Mouse (Mus musculus): ENCODE measurements around the gene Ints2. TPM values are rescaled to one million over a fixed set of nuclear protein-coding genes. Genes with fewer than 3 reads are reported as not detected.
"Not testable (repeated sequence)": the region's sequence is repeated elsewhere in the genome, so short reads cannot be mapped to it uniquely, and the experiment has no call there.

The Ints2 gene
- polyA plus RNA-seq, 1 experiment from 2014 or later, result 11.8 TPM

GRCm38 (mm10) chr11:86211803-86212202, 45.6 kb downstream of the Ints2 start:
- H3K36me3 ChIP-seq, result peaks cover 57% of the 10 kb centered on the region
- WGBS, result 82% methylated on average over 1 of the region's 1 CpGs

GRCm38 (mm10) chr11:86209123-86209522, 48.3 kb downstream of the Ints2 start:
- Histone ChIP-seq H3K9me3 (replicated peaks) (no peaks in the 10 kb centered on the region), H3K9ac (no peak overlapping the region), H3K27ac (no peak overlapping the region), H3K4me3 (no peak overlapping the region), H3K4me1 (replicated peaks) (no peaks in the 10 kb centered on the region), H3K36me3 (peaks cover 65% of the 10 kb centered on the region), H3K27me3 (no peaks in the 10 kb centered on the region), H3K4me2 (no peak overlapping the region)
- ATAC-seq (replicated peaks; ENCODE audit: insufficient number of reproducible peaks, insufficient read depth, low FRiP score, low read depth), result no peak
- 91% methylated on average over 2 of the region's 2 CpGs for WGBS

More at GRCm38 (mm10) chr11:86211803-86212202, 45.6 kb downstream of the Ints2 start:
- Histone ChIP-seq H3K27ac (no peak overlapping the region), H3K4me3 (no peak overlapping the region), H3K4me2 (no peak overlapping the region), H3K27me3 (no peaks in the 10 kb centered on the region), H3K9ac (no peak overlapping the region), H3K4me1 (replicated peaks) (no peaks in the 10 kb centered on the region), H3K9me3 (replicated peaks) (no peaks in the 10 kb centered on the region)
- no peak for ATAC-seq (replicated peaks; ENCODE audit: insufficient number of reproducible peaks, insufficient read depth, low FRiP score, low read depth)

GRCm38 (mm10) chr11:86205876-86206275, 51.5 kb downstream of the Ints2 start:
- no peak overlapping the region for H3K27ac ChIP-seq
- H3K4me2 ChIP-seq, result no peak overlapping the region
- no peaks in the 10 kb centered on the region for H3K9me3 ChIP-seq (replicated peaks)
- H3K27me3 ChIP-seq, result no peaks in the 10 kb centered on the region
- H3K36me3 ChIP-seq, result peaks cover 63% of the 10 kb centered on the region
- 89% methylated on average over 4 of the region's 4 CpGs for WGBS
- ATAC-seq (replicated peaks; ENCODE audit: insufficient number of reproducible peaks, insufficient read depth, low FRiP score, low read depth), result no peak
- no peak overlapping the region for H3K9ac ChIP-seq
- peaks cover 9% of the 10 kb centered on the region for H3K4me1 ChIP-seq (replicated peaks)
- no peak overlapping the region for H3K4me3 ChIP-seq

GRCm38 (mm10) chr11:86205031-86205430, 52.3 kb downstream of the Ints2 start:
- Histone ChIP-seq H3K4me2 (no peak overlapping the region), H3K27me3 (no peaks in the 10 kb centered on the region), H3K27ac (no peak overlapping the region), H3K9ac (no peak overlapping the region), H3K9me3 (replicated peaks) (no peaks in the 10 kb centered on the region), H3K4me1 (replicated peaks) (peaks cover 11% of the 10 kb centered on the region), H3K4me3 (no peak overlapping the region), H3K36me3 (peaks cover 63% of the 10 kb centered on the region)
- WGBS, result 95% methylated on average over 5 of the region's 5 CpGs
- ATAC-seq (replicated peaks; ENCODE audit: insufficient number of reproducible peaks, insufficient read depth, low FRiP score, low read depth), result no peak

- H3K9ac ChIP-seq, result peak overlapping the region; percentile 80
- H3K36me3 ChIP-seq, result peaks cover 40% of the 10 kb centered on the region
- WGBS, result 31% methylated on average over 16 of the region's 16 CpGs
These were observed 55.3 kb downstream of the Ints2 start for GRCm38 (mm10) chr11:86201901-86202675.

GRCm38 (mm10) chr11:86201037-86201786, 56.2 kb downstream of the Ints2 start, which contains the start of gene Brip1:
TSS of gene Brip1 (minus strand) at chr11:86201193.
- H3K4me2 ChIP-seq, result peak within 1 kb of the TSS; percentile 79
- peak within 1 kb of the TSS; percentile 68 for H3K4me3 ChIP-seq
- peak within 1 kb of the TSS; percentile 91 for H3K27ac ChIP-seq
- no peaks in the 10 kb centered on the region for H3K27me3 ChIP-seq
- H3K9me3 ChIP-seq (replicated peaks), result no peaks in the 10 kb centered on the region
- WGBS, result under 1% methylated on average over 60 of the region's 60 CpGs
- H3K9ac ChIP-seq, result peak within 1 kb of the TSS; percentile 80
- peaks cover 32% of the 10 kb centered on the region for H3K36me3 ChIP-seq
- peaks cover 15% of the 10 kb centered on the region for H3K4me1 ChIP-seq (replicated peaks)
- ATAC-seq (replicated peaks; ENCODE audit: insufficient number of reproducible peaks, insufficient read depth, low FRiP score, low read depth), result peak; percentile 97

More at GRCm38 (mm10) chr11:86201901-86202675, 55.3 kb downstream of the Ints2 start:
- Histone ChIP-seq H3K27me3 (no peaks in the 10 kb centered on the region), H3K4me2 (peak overlapping the region; percentile 79), H3K4me3 (peak overlapping the region; percentile 68), H3K9me3 (replicated peaks) (no peaks in the 10 kb centered on the region), H3K27ac (peak overlapping the region; percentile 91), H3K4me1 (replicated peaks) (peaks cover 15% of the 10 kb centered on the region)
- no peak for ATAC-seq (replicated peaks; ENCODE audit: insufficient number of reproducible peaks, insufficient read depth, low FRiP score, low read depth)

- peaks cover 15% of the 10 kb centered on the region for H3K4me1 ChIP-seq (replicated peaks)
- H3K9me3 ChIP-seq (replicated peaks), result no peaks in the 10 kb centered on the region
- ATAC-seq (replicated peaks; ENCODE audit: insufficient number of reproducible peaks, insufficient read depth, low FRiP score, low read depth), result peak; percentile 72
- peak overlapping the region; percentile 55 for H3K27ac ChIP-seq
- H3K9ac ChIP-seq, result peak overlapping the region; percentile 56
- WGBS, result 2% methylated on average over 21 of the region's 21 CpGs
- H3K36me3 ChIP-seq, result peaks cover 25% of the 10 kb centered on the region
- H3K4me3 ChIP-seq, result peak overlapping the region; percentile 68
- peak overlapping the region; percentile 62 for H3K4me2 ChIP-seq
- H3K27me3 ChIP-seq, result no peaks in the 10 kb centered on the region
These were observed 56.8 kb downstream of the Ints2 start for GRCm38 (mm10) chr11:86200460-86201021.

DNA sequence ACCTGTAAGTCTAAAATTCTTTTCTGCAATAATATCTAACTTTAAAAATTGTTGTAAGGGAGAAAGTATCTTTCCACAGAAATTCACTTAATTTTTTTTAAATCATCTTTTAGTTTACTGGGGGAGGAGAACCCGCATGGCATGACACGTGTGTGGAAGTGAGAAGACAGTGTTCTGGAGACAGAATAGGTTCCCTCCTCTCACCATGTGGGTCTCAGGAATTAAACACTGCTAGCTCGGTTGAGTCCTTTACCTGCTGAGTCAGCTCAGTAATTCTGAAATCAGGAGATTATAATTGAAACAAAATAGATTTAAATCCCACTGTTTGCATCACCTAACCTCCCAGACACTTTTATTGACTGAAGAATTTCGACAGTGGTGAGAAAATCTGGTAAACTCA, 57.6 kb downstream of the Ints2 start:
- 47% methylated on average over 4 of the region's 4 CpGs for WGBS

DNA sequence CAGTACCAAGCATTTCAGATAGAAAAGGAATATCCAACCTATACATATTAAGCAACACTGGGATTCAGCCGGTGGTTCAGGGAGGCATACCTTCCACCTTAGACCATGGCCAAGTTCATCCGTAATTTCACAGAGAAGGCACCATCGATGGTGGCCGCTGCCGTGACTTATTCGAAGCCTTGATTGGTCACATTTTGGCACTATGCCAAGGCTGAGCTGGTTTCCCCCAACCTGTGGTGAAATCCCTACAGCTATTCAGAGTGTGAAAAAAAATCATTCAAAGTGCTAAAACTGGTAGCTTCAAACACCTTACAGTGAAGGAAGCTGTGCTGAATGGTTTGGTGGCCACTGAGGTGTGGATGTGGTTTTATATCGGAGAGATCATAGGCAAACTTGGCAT, 72.2 kb downstream of the Ints2 start:
- not testable (repeated sequence) for H3K27ac ChIP-seq; H3K36me3 ChIP-seq; H3K4me2 ChIP-seq; ATAC-seq (replicated peaks; ENCODE audit: insufficient number of reproducible peaks, insufficient read depth, low FRiP score, low read depth); H3K4me3 ChIP-seq; H3K27me3 ChIP-seq; H3K9me3 ChIP-seq (replicated peaks); H3K9ac ChIP-seq; H3K4me1 ChIP-seq (replicated peaks)
- 82% methylated on average over 7 of the region's 7 CpGs for WGBS

More for the DNA sequence above, 57.6 kb downstream of the Ints2 start:
- peak overlapping the region; percentile 68 for H3K4me3 ChIP-seq
- no peak for ATAC-seq (replicated peaks; ENCODE audit: insufficient number of reproducible peaks, insufficient read depth, low FRiP score, low read depth)
- H3K9me3 ChIP-seq (replicated peaks), result no peaks in the 10 kb centered on the region
- peak overlapping the region; percentile 62 for H3K4me2 ChIP-seq
- H3K4me1 ChIP-seq (replicated peaks), result peaks cover 15% of the 10 kb centered on the region
- no peaks in the 10 kb centered on the region for H3K27me3 ChIP-seq
- no peak overlapping the region for H3K27ac ChIP-seq
- peaks cover 17% of the 10 kb centered on the region for H3K36me3 ChIP-seq
- H3K9ac ChIP-seq, result no peak overlapping the region

DNA sequence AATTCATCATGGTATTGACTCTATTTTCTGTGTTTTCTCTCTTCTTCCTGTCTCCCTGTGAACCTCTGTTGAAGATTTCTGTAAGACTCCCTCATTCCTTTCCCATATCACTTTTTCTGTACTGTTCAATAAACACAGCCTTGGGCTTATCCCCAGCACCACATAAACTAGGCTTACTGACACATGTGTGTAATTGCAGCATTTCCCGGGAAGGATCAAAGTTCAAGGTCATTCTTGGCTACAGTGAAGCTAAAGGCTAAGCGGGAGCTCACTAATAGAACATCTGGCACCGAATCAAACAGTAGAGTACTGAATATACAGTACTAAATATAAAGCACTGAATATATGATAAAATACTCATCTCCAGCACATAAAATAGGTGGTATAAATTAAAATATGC, 81.5 kb downstream of the Ints2 start:
- 69% methylated on average over 3 of the region's 3 CpGs for WGBS
- no peak overlapping the region for H3K9ac ChIP-seq
- H3K27ac ChIP-seq, result no peak overlapping the region
- H3K4me3 ChIP-seq, result no peak overlapping the region
- no peaks in the 10 kb centered on the region for H3K27me3 ChIP-seq
- no peak for ATAC-seq (replicated peaks; ENCODE audit: insufficient number of reproducible peaks, insufficient read depth, low FRiP score, low read depth)
- no peaks in the 10 kb centered on the region for H3K4me1 ChIP-seq (replicated peaks)
- no peaks in the 10 kb centered on the region for H3K9me3 ChIP-seq (replicated peaks)
- no peak overlapping the region for H3K4me2 ChIP-seq
- no peaks in the 10 kb centered on the region for H3K36me3 ChIP-seq

DNA sequence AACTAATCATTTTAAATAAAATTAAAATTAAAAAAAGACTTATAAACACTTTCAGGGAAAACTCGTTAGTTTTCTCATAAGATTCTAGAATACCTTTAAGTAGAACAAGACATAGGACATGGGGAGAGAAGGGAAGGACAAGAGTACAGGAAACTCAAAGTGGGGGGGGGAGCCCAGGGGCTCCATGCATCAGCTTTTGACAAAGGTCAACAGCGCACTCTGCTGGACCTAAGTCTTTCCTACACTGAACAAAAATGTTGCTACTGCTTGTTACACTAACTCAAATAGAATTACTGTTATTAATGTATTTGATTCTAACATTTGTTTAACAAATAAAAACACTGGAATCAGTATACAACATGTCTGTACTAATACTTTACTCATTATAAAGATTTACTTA, 83.2 kb downstream of the Ints2 start:
- ATAC-seq (replicated peaks; ENCODE audit: insufficient number of reproducible peaks, insufficient read depth, low FRiP score, low read depth), result no peak
- WGBS, result 46% methylated on average over 2 of the region's 2 CpGs

More for the DNA sequence above, 83.2 kb downstream of the Ints2 start:
- H3K36me3 ChIP-seq, result no peaks in the 10 kb centered on the region
- H3K27me3 ChIP-seq, result no peaks in the 10 kb centered on the region
- no peaks in the 10 kb centered on the region for H3K4me1 ChIP-seq (replicated peaks)
- H3K9me3 ChIP-seq (replicated peaks), result no peaks in the 10 kb centered on the region
- H3K4me2 ChIP-seq, result no peak overlapping the region
- H3K4me3 ChIP-seq, result no peak overlapping the region
- H3K27ac ChIP-seq, result no peak overlapping the region
- H3K9ac ChIP-seq, result no peak overlapping the region
